Mouse (Mus musculus) urinary bladder, postnatal 14 days (tissue): ENCODE measurements at regions not wholly inside any gene's neighbourhood (a gene's known extent, or its start where the extent isn't known, plus 50 kb on each side); places are given as distances from the start of the nearest gene placed in this dataset.

Experiments
- DNase-seq: peaks from one replicate; pipeline ENCODE4 v3.0.0; 2021; ENCODE audit warnings: low spot score

DNA sequence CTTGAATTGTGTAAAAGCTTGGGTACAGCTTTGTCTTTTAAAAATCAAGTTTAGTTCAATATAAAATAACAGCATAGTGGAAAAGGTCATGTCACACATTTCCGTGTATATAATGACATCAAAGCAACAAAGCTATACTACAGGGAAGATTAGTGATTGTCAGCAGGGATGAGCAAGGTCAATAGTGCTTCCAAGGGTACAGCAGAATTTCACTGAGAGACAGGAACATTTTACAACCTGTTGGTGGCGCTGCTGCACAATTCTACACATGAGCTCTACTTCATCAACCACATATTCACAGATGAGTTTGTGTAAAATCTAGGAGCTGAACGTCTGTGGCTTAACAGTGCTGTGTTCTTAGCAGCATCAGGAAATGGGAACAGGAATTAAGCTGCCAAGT lies 74.3 kb upstream of the A2m start:
- peak; percentile 36 for DNase-seq

DNA sequence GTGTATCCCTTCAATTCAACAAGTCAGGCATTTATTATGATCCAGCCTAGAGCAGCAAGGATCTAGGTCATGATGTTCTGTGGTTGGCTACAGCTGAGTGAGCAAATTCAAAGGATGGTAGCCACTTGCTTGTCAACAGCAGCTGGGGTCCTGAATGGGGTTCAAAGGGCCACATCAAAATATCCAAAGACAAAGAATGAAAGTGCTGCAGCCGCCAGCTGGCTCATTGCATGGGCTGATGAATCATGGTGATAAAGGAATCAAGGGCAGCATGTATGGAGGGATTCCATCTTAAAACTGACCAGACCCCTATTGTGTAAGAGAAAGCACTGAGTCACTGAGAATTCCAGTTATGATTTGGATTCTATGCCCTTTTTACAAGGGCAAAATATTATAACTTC lies 74.8 kb upstream of the A2m start:
- DNase-seq: no peak

DNA sequence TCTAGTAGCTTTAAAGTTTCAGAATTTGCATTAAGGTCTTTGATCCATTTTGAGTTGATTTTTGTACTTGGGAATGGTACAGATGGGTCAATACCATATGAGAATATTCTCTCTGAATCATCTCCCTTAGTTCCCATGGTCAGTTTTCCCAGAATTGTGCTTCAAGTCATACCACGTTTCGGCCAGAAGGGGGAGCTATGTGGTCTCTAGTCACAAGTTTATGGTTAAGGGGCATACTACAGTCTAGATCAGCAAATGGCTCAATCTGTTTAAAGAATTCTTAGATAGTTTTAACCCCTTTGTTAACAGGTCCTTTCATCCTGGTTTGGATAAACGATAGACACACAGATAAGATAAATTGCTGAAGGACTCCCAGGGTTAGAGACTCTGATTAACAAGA lies 78.7 kb upstream of the A2m start:
- DNase-seq: peak; percentile 9

DNA sequence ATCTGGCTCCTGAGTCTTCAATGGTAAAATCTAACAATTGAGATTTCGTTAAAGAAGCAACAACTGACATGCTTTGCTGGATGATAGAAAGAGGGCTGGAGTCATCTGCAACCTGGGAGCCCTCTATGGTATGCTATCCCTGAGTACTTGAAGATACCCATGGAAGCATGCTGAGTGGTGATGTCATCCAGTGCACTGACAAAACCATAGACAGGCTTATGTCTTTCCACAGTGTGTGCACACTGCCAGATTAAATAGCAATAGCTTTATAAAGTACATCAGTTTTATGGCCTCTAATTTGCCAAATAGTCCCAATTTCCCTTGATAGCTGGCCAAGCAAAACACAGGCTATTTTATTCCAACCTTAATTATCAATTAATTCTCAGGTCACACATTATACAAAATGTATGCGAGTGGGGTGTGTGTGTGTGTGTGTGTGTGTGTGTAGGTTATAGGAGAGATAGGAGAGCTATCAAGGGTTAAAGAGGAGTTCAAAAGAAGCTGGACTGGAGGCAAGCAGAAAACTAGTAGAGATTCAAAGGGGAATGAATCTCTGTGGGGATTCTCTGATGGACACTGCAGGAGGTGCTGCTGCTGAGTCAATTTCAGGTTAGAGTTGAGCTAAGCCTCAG lies 80.1 kb upstream of the Iqsec3 start:
- DNase-seq: no peak

DNA sequence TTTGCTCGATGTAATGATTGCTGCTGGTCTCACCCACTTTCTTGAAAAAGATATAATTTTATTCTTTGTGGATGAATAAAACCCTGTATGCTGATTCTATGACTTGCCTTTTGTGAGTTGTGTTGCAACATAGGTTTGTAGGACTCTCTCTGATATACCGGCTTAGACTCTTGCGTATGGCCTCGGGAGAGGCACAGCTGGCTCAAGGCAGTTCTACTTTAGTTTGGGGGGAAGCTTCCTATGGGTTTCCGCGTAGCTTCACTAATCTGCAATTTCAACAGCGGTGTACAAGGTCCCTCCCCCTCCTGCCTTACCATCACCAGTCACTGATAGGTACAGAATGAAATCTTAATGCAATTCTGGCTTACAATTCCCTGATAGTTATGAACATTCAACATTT lies 60.0 kb upstream of the Iqsec3 start:
- DNase-seq: no peak

DNA sequence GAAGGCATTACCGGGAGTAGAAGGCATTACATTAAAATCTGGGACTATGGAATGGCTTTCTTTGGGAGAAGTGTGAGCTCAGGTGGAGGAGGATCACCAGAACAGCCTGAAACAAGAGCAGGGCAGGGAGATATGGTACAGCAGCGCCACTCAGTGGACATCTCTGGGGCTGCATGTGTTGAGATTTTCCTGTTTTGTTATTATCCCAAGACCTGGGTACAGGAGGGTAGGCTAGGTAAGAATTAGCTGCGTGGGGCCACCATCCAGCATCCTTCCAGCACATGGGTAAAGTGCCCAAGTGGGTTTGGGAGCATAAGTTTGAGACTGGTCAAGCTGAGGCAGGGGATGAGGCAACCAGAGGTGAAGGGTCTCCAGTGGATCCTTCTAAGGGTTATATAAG lies 59.4 kb upstream of the Iqsec3 start:
- DNase-seq: peak; percentile 36

DNA sequence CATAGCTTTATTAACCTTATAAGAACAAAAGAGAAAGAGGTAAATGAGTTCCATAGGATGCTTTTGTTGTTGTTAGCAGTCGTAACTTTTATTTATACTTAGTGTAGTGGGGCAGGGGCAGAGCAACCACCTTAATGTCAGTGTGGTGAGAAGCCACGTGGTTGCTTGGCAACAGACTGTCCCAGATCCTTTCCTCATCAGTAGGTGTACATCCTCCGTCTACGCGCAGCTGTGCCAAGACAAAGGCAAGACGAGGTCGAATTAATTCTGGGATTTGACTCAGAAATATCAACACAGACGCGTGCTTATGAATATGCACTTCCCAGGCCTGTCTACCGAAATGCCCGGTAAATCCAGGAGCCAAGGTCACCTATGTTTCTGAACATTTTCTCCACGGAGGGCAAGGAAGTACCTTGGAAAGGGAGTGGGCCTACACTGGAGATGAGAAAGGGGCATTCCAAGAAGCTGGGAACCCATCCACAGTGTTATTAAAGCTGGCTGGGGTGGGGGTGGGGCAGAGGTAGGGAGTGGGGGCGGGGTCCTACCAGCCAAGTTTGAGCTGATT lies 58.4 kb upstream of the Iqsec3 start:
- no peak for DNase-seq

DNA sequence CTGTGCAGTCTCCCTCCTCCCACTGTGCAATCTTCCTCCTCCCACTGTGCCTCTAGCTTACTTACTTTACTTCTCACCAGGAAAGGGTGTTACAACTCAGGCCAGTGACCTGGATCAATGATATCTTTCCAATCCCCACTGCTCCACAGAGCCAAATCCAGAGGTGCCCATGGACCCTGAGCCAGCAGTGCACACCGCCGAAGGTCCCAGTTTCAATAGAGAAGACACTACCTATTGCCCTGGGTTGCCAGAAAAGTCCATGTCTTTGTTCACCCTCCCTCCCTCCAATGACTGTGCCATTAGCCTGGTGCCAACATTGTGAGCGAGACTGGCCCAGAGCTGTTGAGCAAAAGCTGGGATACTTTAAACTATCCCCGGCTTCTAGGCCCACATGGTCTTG lies 53.8 kb upstream of the Iqsec3 start:
- DNase-seq: no peak

DNA sequence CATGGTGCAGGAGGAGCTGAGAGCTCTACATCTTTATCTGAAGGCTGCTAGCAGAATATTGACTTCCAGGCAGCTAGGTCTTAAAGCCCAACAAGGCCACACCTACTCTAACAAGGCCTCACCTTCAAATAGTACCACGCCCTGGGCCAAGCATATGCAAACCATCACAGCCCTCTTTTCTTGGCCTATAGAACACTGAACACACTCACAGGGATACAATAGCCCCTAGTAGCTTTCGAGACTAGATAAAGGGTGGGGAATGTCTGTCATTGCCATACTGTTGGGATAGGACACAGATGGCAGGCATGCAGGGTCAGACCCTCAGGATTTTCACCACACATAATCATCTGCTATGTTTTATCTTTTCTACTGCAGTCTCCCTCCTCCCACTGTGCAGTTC lies 52.6 kb upstream of the Iqsec3 start:
- DNase-seq: no peak

DNA sequence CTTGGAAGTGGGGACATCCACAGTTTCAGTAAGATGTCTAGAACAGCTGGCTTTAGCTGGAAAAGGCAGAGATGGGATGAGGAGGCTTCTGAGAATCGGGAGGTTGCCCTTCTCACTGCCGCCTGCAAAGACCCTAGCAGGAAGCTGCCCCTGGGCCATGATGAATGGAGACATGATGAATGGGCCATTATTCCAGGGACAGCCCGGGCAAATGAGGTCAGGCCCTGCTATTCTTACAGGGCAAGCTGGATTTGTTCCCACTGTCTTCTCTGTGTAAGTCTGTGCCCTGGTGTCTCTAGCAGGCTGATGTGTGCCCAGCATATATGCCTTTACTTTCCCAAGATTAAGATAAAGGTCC lies 51.1 kb upstream of the Iqsec3 start:
- DNase-seq: no peak

DNA sequence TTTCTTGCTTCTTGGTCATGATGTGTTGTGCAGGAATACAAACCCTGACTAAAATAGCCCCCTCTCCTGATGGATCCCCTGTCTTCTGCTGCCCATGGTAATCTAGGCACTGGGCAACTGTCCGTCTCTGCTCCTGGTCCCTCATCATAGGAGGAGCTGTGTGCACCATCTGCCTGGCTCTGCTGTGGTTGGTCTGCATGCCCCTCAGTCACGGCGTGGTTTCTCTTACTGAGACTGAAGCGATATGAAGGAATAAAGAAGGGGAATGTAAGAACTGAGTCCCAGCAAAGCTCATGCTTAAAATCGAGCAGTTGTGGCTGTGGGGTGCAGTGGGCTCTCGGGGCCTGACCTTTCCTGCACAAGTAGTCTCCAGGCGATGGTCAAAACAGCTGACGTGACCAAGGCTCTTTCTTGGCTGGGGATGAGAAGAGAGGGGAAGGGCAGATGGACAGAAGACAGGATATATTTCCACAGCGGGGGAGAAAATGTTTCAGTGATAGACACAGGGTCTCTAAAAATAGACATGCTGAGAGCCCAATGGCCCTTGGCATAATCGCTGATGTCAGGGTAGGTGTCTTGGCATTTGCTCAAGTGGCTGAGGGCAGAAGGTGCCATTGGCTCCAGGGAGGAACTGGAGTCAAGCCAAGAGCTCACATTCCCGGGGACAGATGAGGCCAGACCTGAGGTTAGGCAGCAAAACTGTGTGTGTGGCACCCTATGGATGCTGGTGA lies 50.6 kb upstream of the Iqsec3 start:
- DNase-seq: no peak
